Mouse (Mus musculus): ENCODE data around the gene Erf. TPM values are rescaled to one million over a fixed set of nuclear protein-coding genes. Genes with fewer than 3 reads are reported as not detected.

Erf gene
- total and polyA plus RNA-seq, 2 experiments from 2014 or later, result 3.7 to 20.8 TPM

DNA sequence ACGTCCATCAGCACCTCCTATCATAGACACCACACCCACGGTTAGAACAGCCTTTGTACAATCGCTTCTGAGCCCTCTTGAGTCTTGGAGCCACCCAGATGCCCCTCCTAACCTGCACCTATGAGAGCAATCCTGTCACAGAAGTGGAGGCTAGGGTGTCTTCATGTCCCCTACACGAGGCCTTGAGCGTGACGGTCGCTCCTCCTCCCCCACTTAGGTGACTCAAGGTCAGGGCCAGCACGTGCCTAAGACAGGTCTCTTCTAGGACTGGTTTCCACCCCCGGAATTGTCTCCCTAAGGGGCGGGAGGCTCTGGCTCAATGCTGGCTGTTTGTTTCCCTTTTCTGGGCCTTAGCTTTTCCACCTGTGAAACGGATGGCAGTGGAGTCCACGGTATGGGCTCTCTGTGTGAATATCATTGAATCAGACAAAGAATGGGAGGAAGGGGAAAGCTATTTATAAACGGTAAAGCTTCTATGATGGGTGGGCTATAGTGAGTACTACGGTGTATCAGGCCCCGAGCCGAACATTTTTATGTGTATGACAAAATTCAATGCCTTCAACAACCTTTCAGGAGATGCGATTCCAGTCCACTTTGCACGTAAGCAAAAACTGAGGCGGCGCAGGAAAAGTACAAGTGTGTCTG, 30.0 kb downstream of the Erf start, which contains the start of gene Dedd2:
Gene Dedd2 (minus strand): TSS at position 159 of the 645 bp plus-strand sequence.
- no peak for TF ChIP-seq CTCF (IDR thresholded peaks at IDR 0.05; ENCODE audit: low read depth)
- H3K9ac ChIP-seq (replicated peaks; ENCODE audit: low read length), result peak within 1 kb of the TSS; percentile 79
- H3K27me3 ChIP-seq (ENCODE audit: insufficient read depth, low read length), result no peaks in the 10 kb centered on the region
- H3K4me3 ChIP-seq (ENCODE audit: low read length), result peak within 1 kb of the TSS; percentile 61
- ATAC-seq (no peak), DNase-seq (ENCODE audit: low spot score) (no peak)
- H3K9me3 ChIP-seq (ENCODE audit: low read length), result no peaks in the 10 kb centered on the region
- peak within 1 kb of the TSS; percentile 84 for H3K27ac ChIP-seq
- peaks cover 13% of the 10 kb centered on the region; the same call in 1 of the 2 replicates for H3K36me3 ChIP-seq (ENCODE audit: insufficient read depth, low read length)
- peak within 1 kb of the TSS; percentile 78 for H3K4me2 ChIP-seq (ENCODE audit: low read depth, low read length)
- peaks cover 17% of the 10 kb centered on the region for H3K4me1 ChIP-seq (ENCODE audit: insufficient read depth, low read length)
- 8% methylated on average over 20 of the region's 20 CpGs for WGBS

DNA sequence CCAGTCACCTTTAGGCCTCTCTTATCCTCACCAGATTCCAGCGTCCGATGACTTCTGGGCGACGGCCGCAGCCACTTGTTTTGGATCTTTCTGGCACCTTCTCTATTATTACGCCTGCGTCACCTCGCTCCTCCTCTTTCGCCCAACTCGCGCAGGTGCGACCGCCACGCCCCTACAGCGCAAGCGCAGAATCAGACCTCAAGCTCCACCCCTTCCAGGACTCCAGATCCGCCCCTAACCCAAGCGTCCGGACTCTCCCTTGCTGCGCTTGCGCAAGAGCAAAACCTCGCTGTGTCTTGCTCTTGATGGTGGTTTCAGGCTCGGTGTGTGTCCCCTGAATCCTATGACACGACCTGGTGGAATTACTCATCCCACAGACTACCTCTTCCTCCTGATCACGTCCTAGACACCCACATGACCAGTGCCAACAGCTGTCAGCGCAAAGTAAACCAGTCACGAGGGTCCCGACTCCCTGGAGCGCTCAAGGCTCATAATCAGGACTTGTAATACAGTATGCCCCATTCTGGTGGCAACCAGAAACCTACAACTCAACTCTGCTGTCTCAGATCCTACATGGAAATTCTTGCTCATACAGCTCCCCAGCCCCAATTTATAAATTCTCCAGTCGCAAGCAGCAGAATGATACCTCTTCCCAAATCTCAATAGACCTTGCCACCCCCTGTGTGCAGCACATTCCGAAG, 30.7 kb downstream of the Erf start:
- peak overlapping the region; percentile 84; the same call in 1 of the 2 replicates for H3K27ac ChIP-seq
- peak; percentile 66 for ATAC-seq
- no peak for TF ChIP-seq CTCF (IDR thresholded peaks at IDR 0.05; ENCODE audit: low read depth)

DNA sequence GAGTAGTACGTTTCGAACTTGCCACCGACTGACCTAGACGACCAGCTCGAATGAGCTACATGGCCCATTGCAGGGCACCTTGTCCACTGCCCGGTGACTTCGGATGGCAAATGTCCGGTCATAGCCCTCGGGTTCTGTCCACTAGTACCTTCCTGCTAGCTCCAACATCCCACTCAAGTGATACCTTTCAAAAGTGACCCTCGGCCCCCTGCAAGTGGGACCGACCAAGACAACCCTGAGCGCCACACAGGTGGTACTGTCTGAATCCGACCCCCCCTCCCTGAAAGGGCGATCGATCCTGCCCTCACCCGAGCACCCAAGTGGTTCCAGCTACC, 31.2 kb downstream of the Erf start:
- DNase-seq (ENCODE audit: low spot score), result no peak
- peak overlapping the region; percentile 79 for H3K27ac ChIP-seq
- TF ChIP-seq CTCF (IDR thresholded peaks at IDR 0.05; ENCODE audit: low read depth), result no peak
- WGBS, result under 1% methylated on average over 16 of the region's 16 CpGs
- H3K9ac ChIP-seq (replicated peaks; ENCODE audit: low read length), result peak overlapping the region; percentile 79
- H3K4me1 ChIP-seq (ENCODE audit: insufficient read depth, low read length), result peaks cover 17% of the 10 kb centered on the region
- peak; percentile 24 for ATAC-seq
- peak overlapping the region; percentile 78 for H3K4me2 ChIP-seq (ENCODE audit: low read depth, low read length)
- peaks cover 4% of the 10 kb centered on the region; the same call in 1 of the 2 replicates for H3K36me3 ChIP-seq (ENCODE audit: insufficient read depth, low read length)
- no peaks in the 10 kb centered on the region for H3K27me3 ChIP-seq (ENCODE audit: insufficient read depth, low read length)
- H3K4me3 ChIP-seq (ENCODE audit: low read length), result peak overlapping the region; percentile 61
- H3K9me3 ChIP-seq (ENCODE audit: low read length), result no peaks in the 10 kb centered on the region

More for the DNA sequence above, 30.7 kb downstream of the Erf start:
- peaks cover 17% of the 10 kb centered on the region for H3K4me1 ChIP-seq (ENCODE audit: insufficient read depth, low read length)
- H3K4me3 ChIP-seq (ENCODE audit: low read length), result peak overlapping the region; percentile 61
- peak overlapping the region; percentile 78 for H3K4me2 ChIP-seq (ENCODE audit: low read depth, low read length)
- 3% methylated on average over 31 of the region's 31 CpGs for WGBS
- H3K9ac ChIP-seq (replicated peaks; ENCODE audit: low read length), result peak overlapping the region; percentile 79
- peak; percentile 97 for DNase-seq (ENCODE audit: low spot score)
- H3K36me3 ChIP-seq (ENCODE audit: insufficient read depth, low read length), result peaks cover 6% of the 10 kb centered on the region; the same call in 1 of the 2 replicates
- H3K9me3 ChIP-seq (ENCODE audit: low read length), result no peaks in the 10 kb centered on the region
- H3K27me3 ChIP-seq (ENCODE audit: insufficient read depth, low read length), result no peaks in the 10 kb centered on the region

DNA sequence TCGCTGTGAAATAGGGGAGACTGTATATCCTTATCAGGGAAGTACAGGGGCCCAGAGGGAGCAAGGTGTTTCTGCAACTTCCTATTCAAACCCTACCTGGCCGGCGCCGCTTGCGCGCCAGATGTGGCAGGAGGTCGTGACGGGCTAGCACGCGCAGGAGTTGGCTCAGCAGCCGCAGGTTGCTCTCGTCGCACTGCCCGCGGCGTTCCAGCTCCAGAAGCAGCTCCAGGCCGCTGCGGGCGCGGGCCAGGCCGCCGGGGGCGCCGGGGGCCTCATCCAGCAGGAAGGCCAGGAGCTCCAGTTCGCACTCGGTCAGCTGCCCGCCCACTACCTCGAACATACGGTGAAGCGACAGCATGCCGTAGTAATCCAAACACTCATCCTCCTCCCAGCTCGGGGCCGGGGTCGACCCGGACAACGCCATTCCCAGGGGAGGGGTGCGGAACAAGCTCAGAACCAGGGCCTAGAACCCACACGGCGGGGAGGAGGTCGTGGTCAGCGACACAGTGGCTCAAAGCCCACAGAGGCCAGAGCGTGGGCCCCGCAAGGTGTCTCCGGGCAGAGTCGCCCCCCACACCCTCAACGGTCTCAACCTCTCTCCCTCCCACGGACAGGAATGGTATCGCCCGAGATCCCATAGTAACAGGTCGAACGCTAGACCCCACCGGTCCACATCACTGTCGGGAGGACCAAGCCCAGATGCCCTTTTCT, 31.7 kb downstream of the Erf start:
- peak overlapping the region; percentile 79 for H3K9ac ChIP-seq (replicated peaks; ENCODE audit: low read length)
- H3K27ac ChIP-seq, result peak overlapping the region; percentile 79
- DNase-seq (ENCODE audit: low spot score), result peak; percentile 74
- peak overlapping the region; percentile 78 for H3K4me2 ChIP-seq (ENCODE audit: low read depth, low read length)
- no peak for TF ChIP-seq CTCF (IDR thresholded peaks at IDR 0.05; ENCODE audit: low read depth)
- WGBS, result 2% methylated on average over 50 of the region's 53 CpGs
- H3K36me3 ChIP-seq (ENCODE audit: insufficient read depth, low read length), result no peaks in the 10 kb centered on the region; the same call in 1 of the 2 replicates
- no peaks in the 10 kb centered on the region for H3K27me3 ChIP-seq (ENCODE audit: insufficient read depth, low read length)
- peak; percentile 33 for ATAC-seq
- peak overlapping the region; percentile 61 for H3K4me3 ChIP-seq (ENCODE audit: low read length)
- peaks cover 17% of the 10 kb centered on the region for H3K4me1 ChIP-seq (ENCODE audit: insufficient read depth, low read length)
- no peaks in the 10 kb centered on the region for H3K9me3 ChIP-seq (ENCODE audit: low read length)

DNA sequence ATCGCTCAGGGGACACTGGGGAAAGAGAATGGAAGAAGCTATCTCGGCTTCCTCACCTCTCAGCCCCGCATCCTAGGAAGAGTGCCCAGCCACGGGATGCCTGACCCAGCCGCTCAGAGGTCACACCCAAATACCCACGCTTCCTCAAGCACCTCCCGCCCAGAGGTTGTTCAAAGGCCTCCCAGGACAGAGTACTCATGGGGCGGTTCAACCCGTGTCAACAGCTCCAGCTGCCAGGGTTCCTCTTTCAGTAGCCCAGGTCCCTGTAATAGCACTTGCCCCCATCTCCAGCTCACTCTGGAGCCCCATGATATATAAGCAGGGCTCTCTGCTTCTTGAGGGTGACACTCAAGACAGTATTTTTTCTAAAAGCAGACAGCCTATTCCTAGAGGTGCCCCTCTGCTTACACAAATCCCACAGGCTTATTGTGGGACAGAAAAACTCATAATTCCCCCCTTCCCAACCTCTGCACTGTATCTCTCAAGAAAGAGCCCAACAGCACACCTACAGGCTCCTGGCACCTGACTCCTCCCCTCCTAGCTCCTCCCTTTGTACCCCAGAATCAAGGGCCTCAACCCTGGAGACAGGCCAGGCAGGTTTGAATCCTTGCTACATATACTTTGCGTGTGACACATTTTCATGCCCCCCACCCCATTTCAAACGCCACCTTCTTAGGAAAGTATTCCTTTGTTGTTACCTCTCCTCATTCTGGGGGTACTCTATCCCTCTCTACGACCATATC, 32.7 kb downstream of the Erf start:
- Histone ChIP-seq H3K4me1 (ENCODE audit: insufficient read depth, low read length) (peaks cover 17% of the 10 kb centered on the region), H3K27ac (no peak overlapping the region), H3K9me3 (ENCODE audit: low read length) (no peaks in the 10 kb centered on the region), H3K4me2 (ENCODE audit: low read depth, low read length) (peak overlapping the region; percentile 78; the same call in 1 of the 2 replicates), H3K9ac (replicated peaks; ENCODE audit: low read length) (0 out of 2 replicates have a peak overlapping the region, but pooled peaks have one; percentile 13), H3K27me3 (ENCODE audit: insufficient read depth, low read length) (no peaks in the 10 kb centered on the region), H3K36me3 (ENCODE audit: insufficient read depth, low read length) (no peaks in the 10 kb centered on the region; the same call in 1 of the 2 replicates), H3K4me3 (ENCODE audit: low read length) (no peak overlapping the region)
- TF ChIP-seq CTCF (IDR thresholded peaks at IDR 0.05; ENCODE audit: low read depth), result no peak
- WGBS, result 68% methylated on average over 12 of the region's 12 CpGs
- ATAC-seq (no peak), DNase-seq (ENCODE audit: low spot score) (no peak)

DNA sequence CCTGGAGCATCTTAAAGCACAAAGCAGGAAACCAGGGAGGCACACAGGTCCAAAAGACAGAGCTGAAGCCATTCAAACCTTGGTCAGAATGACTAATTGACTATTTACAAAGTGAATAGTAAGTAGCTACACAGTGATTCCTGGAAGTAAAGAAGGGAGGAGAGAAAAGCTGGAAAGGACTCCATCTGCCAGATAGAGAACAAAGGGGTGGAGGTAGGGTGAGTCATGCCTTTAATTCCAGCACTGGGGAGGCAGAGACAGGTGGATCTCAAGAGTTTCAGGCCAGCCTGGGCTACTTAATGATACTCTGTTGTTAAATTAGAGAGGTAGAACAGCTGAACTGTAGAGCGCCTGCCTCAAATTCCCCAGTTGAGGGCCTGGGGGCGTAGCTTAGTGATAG, 36.4 kb downstream of the Erf start:
- Histone ChIP-seq H3K4me2 (ENCODE audit: low read depth, low read length) (no peak overlapping the region), H3K27me3 (ENCODE audit: insufficient read depth, low read length) (no peaks in the 10 kb centered on the region), H3K9ac (replicated peaks; ENCODE audit: low read length) (no peak overlapping the region), H3K36me3 (ENCODE audit: insufficient read depth, low read length) (peaks cover 16% of the 10 kb centered on the region; the same call in 1 of the 2 replicates), H3K4me3 (ENCODE audit: low read length) (no peak overlapping the region), H3K4me1 (ENCODE audit: insufficient read depth, low read length) (no peaks in the 10 kb centered on the region), H3K9me3 (ENCODE audit: low read length) (no peaks in the 10 kb centered on the region), H3K27ac (no peak overlapping the region)
- DNase-seq (ENCODE audit: low spot score) (no peak), ATAC-seq (no peak)
- WGBS, result 94% methylated on average over 2 of the region's 2 CpGs
- TF ChIP-seq CTCF (IDR thresholded peaks at IDR 0.05; ENCODE audit: low read depth), result no peak
